Mouse (Mus musculus): ENCODE measurements at regions not wholly inside any gene's neighbourhood (a gene's known extent, or its start where the extent isn't known, plus 50 kb on each side); places are given as distances from the start of the nearest gene placed in this dataset.

GRCm38 (mm10) chr19:26548562-26549270 lies 56.1 kb upstream of the Smarca2 start:
- WGBS, result 83% methylated on average over 14 of the region's 14 CpGs
- no peak overlapping the region for H3K27ac ChIP-seq (ENCODE audit: insufficient read depth, low read depth, low read length)
- H3K4me3 ChIP-seq (ENCODE audit: low read depth, low read length), result no peak overlapping the region
- TF ChIP-seq CTCF (IDR thresholded peaks at IDR 0.05; ENCODE audit: extremely low read depth, insufficient read length, insufficient replicate concordance, low read depth, low read length) (no peak), POLR2A (IDR thresholded peaks at IDR 0.05; ENCODE audit: low read depth, low read length) (no peak)
- no peaks in the 10 kb centered on the region for H3K4me1 ChIP-seq (ENCODE audit: control insufficient read depth, insufficient read depth, insufficient read length, low read length)
- H3K36me3 ChIP-seq (ENCODE audit: control insufficient read depth, insufficient read depth, low read length), result no peaks in the 10 kb centered on the region
- no peaks in the 10 kb centered on the region for H3K27me3 ChIP-seq (ENCODE audit: control insufficient read depth, insufficient read depth, low read length)

- H3K4me1 ChIP-seq (ENCODE audit: control insufficient read depth, insufficient read depth, insufficient read length, low read length), result no peaks in the 10 kb centered on the region
- WGBS, result 50% methylated on average over 5 of the region's 5 CpGs
Measured at GRCm38 (mm10) chr19:26550299-26550698, 54.6 kb upstream of the Smarca2 start.

More at GRCm38 (mm10) chr19:26550299-26550698, 54.6 kb upstream of the Smarca2 start:
- H3K4me3 ChIP-seq (ENCODE audit: low read depth, low read length), result no peak overlapping the region
- TF ChIP-seq CTCF (IDR thresholded peaks at IDR 0.05; ENCODE audit: extremely low read depth, insufficient read length, insufficient replicate concordance, low read depth, low read length) (no peak), POLR2A (IDR thresholded peaks at IDR 0.05; ENCODE audit: low read depth, low read length) (no peak)
- no peaks in the 10 kb centered on the region for H3K27me3 ChIP-seq (ENCODE audit: control insufficient read depth, insufficient read depth, low read length)
- H3K27ac ChIP-seq (ENCODE audit: insufficient read depth, low read depth, low read length), result no peak overlapping the region
- H3K36me3 ChIP-seq (ENCODE audit: control insufficient read depth, insufficient read depth, low read length), result no peaks in the 10 kb centered on the region
